Mouse (Mus musculus) right cerebral cortex, adult 18-20 months (tissue): ENCODE data around the gene Tbccd1.
A peak's percentile ranks its signal among the peaks of the same experiment; 100 is the strongest.

Experiments used
- DNase-seq: peaks from one replicate; pipeline ENCODE4 v3.0.0; 2022; ENCODE audit warnings: mixed read lengths

Tbccd1 gene

DNA sequence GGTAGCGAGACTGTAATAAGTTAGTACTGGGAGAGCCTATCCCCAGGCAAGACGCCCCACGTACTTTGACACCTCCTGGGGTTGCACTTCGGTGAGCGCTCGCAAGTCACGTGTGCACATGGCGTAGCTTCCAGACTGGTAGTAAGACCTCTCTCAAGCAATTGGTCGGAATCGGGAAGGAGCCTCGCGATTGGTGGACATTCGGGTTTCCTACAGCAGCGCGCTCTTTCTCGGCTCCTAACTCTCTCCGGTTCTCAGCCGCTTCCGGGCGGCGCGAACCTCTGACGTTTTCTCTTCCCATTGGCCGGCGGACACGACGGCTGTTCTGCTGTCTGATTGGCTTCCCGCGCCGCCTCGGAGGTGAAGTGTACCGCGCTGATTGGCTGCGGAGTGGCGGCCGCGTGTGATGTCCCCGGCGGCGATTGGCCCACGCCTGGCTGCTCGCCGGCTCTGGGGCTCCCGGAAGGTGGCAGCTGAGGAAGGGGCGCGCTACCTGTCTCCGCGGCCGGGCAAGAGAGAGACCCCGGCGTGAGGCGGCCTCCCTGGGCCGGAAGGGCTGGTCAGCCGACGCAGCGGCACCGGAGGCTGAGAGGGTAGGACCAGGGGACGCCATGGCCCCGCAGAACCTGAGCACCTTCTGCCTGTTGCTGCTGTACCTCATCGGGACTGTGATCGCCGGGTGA, at the start of gene Tbccd1, which contains the start of gene Dnajb11:
Gene Tbccd1 (minus strand): TSS at position 239 of the 683 bp plus-strand sequence.
Gene Dnajb11 (plus strand): TSS at position 415 of the 683 bp plus-strand sequence.
- peak; percentile 100 for DNase-seq

DNA sequence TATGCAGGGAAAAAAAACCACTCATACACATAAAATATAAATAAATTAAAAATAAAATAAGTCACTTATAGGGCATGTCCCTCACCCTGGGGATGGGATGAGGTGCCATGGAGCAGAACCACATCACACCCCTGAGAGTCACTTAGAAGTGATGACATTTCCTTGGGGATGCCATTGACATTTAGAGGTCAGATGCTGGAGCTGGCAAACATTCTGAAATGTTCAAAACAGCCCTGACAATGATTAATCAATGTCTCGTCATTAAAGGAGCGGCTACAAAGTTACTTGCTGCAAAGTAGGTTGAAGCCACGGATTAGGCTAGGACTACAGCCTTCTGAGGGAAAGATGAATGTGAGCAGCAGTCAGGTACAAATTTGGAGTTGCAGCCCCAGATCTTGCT, 43.9 kb upstream of the Tbccd1 start:
- DNase-seq: no peak

DNA sequence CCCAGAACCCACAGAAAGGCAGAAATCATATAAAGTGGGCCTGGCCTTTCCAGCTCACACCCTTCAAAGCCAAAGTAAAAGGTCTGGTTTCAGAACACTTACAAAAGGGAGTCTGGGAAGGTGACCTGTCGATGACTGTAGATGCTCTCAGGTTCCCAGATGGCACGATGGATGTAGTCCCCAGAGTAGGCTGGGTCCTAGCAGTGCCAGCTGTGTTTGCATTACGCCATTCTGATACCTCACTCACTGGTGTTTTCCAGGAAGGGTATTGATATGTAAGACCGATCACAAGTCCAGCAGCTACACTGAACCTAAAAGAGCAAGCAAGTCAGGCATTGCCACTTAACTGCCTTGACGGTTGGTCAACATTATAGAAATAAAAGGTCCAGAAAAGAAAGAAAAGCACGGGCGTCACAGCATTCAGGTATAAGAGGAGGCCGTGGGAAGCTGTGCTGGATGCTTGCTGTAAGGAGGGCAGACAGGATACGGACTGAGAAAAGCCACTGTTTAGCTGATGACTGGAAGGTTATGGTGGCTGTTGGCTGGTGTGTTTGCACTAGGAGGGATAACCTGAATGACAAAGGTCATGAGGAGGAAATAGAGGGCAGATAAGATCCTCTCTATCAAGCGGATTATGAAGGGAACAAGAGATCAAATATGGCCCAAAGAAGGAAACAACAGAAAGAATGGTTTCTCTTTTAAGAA, 42.5 kb upstream of the Tbccd1 start:
- no peak for DNase-seq

DNA sequence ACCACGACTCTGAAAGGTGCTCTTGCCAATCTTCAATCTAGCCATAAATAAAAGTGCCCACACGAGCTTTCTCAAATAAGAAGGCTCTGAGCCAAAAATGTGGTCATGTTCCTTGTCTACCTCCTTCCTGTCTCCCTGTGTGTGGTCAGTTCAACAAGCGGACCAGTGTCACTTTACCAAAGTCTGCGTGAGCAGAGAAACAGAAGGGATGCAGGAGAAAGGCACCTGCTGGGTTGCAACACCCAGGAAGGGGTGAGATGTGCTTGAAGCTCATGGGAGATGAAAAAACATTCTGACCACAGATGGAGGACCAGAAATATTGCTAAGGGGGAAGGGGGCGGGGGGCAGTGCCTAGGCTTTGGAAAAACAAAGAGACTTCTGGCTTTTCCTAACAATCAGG, 41.9 kb upstream of the Tbccd1 start:
- DNase-seq: no peak

GRCm38 (mm10) chr16:22896618-22897017, 39.1 kb upstream of the Tbccd1 start:
- DNase-seq: no peak

DNA sequence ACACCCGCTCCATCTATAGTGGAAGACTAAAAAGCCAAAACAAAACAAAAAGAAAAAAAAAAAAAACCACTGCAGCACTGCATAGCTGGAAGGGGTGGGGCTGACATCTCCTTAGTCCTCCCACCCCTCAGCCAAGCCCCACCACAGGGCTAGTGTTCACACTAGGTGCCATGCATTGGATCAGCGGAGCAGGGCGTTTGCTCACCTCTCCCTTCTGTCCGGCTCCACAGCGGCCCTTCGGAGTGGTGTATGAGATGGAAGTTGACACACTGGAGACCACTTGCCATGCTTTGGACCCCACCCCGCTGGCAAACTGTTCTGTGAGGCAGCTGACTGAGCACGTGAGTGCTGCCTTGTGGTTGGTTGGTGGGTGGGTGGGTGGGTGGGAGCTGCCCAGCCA, 36.6 kb upstream of the Tbccd1 start:
- DNase-seq: no peak

- DNase-seq: no peak
Observed at GRCm38 (mm10) chr16:22891733-22892154, 34.3 kb upstream of the Tbccd1 start.

- no peak for DNase-seq
Observed at GRCm38 (mm10) chr16:22890683-22891510, 33.4 kb upstream of the Tbccd1 start, which contains the start of gene Ahsg. Gene Ahsg, plus strand, starts transcription at chr16:22891277.

- no peak for DNase-seq
Observed at GRCm38 (mm10) chr16:22889716-22890115, 32.2 kb upstream of the Tbccd1 start.

DNA sequence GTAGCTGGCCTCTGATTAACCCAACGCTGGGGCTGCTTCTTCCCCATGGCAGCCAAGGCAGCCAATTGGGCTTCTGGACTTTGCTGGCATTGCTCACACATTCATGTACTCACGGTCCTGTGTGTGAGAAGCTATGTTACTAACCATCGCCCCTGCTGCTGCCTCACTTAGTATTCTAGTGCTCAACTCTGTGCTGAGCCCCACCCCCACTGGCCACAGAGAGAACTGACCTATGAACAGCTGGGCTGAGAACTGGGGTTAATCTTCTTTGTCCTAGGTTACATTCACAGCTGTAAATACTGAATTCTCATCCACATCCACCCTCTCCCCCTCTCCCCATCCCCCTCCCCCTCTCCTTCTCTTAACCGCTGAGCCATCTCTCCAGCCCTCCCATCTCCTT, 31.4 kb upstream of the Tbccd1 start:
- no peak for DNase-seq

- DNase-seq: no peak
Observed at GRCm38 (mm10) chr16:22886726-22887125, 29.3 kb upstream of the Tbccd1 start.

- no peak for DNase-seq
Observed at GRCm38 (mm10) chr16:22885356-22885755, 27.9 kb upstream of the Tbccd1 start.

- no peak for DNase-seq
Observed at GRCm38 (mm10) chr16:22883441-22883840, 26.0 kb upstream of the Tbccd1 start.

DNA sequence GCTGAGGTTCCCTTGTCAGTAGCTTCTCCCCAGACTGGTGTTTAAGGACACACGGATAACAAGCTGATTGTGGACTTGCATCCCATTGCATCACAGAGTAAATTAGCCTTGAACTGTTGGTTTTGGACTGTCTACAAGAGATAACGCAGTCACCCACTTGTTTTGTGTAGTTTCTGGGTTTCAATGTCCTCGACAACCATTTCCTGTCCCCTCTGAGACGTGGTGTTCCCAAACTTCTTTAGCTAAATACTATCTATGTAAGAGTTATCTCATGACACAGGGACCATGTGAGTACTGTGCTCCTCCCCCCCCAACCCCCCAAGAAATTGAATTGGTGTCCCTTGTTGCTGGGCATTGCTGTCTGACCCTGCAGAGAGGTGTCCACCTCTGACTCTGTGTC, 24.0 kb upstream of the Tbccd1 start:
- DNase-seq: no peak

DNA sequence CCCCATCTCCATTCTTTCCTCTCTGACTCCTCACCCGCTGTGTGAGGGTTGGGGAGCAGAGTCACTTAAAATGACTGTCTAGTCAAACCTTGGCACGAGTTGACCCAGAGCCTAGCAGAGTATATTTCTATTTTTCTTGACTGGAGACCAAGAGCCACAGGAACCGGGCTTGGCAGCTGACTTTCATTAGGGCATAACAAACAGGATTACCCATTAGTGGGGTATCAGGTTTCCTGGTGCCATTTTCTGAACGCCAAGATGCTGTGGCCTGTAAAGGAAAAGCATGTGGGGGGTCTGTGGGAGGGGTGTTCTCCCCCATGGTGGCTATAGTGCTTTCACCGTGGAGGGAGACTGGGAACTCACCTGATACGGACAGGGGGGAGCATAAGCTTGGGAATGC, 23.4 kb upstream of the Tbccd1 start:
- DNase-seq: no peak

- DNase-seq: no peak
Observed at GRCm38 (mm10) chr16:22879945-22880595, 22.6 kb upstream of the Tbccd1 start.

GRCm38 (mm10) chr16:22878716-22879115, 21.2 kb upstream of the Tbccd1 start:
- DNase-seq: no peak

DNA sequence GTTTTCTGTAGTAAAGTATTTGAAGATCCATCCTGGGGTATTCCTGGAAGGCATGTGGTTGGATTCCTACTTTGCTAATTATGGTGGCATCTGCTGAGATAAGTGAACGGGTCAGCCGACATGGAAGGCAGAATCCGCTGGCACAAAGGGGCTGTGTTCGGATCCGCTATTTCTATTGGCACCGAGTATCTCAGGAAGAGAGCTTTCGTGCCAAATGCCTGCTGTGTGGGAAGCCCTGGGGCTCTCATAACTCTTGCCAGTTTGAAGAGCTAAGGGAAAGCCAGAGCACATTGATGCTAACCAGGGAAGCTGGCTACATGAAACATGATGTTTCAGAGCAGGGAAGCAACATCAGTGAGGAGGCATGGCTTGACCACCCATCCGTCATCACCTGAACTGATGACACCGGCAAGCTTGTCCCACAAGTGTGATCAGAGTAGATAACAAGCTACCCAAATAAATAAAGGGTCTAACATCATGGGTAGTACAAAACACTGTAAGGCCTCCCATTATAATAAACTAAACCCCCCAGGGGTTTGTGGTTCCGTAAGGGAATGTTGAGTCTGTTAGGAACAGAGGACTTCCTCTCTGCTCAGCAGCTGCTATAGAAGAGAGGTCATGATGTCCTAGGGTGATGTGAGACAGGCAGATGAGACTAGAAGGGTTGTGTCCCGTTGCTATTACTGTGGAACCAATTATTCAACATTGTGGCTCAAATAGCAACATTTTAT, 20.4 kb upstream of the Tbccd1 start:
- DNase-seq: no peak

GRCm38 (mm10) chr16:22876218-22877043, 19.0 kb upstream of the Tbccd1 start:
- peak; percentile 14 for DNase-seq

DNA sequence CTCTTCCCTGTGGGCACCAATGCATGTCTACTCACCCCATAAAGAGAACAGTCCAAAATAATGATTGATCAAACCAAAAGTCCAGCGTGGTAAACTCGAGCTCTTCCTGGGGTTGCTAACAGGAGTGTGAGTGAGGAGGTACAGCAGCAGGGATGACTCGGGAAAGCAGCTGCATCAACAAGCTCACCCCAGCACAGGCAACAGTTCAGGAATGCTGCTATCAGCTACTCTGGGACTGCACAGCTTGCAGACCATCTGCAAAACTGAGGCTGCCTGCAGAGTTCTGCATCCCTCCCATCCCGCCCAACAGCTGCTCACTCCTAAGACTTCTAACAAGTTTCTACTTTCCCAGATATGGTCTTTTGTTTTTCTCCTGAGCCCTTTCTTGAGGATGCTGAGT, 15.9 kb upstream of the Tbccd1 start:
- DNase-seq: no peak

DNA sequence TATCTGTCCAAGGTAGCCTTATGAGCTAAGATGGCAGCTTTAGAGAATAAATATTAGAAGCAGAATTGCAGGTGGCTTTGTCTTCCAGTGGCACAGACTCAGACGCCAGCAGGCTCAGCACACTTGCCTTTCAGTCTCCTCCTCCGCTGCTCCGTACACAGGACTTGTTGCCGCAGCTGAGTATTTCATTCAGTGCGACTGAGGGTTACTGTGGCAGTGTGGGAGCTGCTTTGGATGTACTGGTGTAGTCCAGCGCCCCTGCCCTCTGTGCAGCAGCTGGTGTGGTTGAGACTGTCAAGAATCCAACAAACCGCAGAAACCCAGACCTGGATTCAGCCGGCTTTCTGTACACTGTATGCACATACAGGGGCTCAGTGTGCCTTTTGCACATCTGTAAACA, 14.9 kb upstream of the Tbccd1 start:
- DNase-seq: no peak
